Mouse (Mus musculus) spleen, postnatal 14 days (tissue): ENCODE results near the gene Tmc6.

Experiments
- DNase-seq, 2 experiments: peaks; one replicate each; pipeline ENCODE4 v3.0.0; 2021 to 2022; ENCODE audit warnings: low spot score in 2 of 2

Gene Tmc6

GRCm38 (mm10) chr11:117781199-117781821 lies 688 bp downstream of the Tmc6 start:
- DNase-seq = peak; percentile 57 to 73

GRCm38 (mm10) chr11:117780582-117781111 lies 1.4 kb downstream of the Tmc6 start:
- peak; percentile 87 to 90 for DNase-seq

GRCm38 (mm10) chr11:117780199-117780515 lies 1.8 kb downstream of the Tmc6 start:
- no peak for DNase-seq

GRCm38 (mm10) chr11:117779434-117780198 lies 2.4 kb downstream of the Tmc6 start:
- peak; percentile 60 to 64 for DNase-seq

- peak; percentile 40 to 49 for DNase-seq
Measured at GRCm38 (mm10) chr11:117778851-117779433, 3.1 kb downstream of the Tmc6 start.

- DNase-seq = no peak
Measured at GRCm38 (mm10) chr11:117778031-117778430, 4.0 kb downstream of the Tmc6 start.

GRCm38 (mm10) chr11:117777111-117777510 lies 4.9 kb downstream of the Tmc6 start:
- DNase-seq = no peak

GRCm38 (mm10) chr11:117776085-117776792 lies 5.8 kb downstream of the Tmc6 start:
- DNase-seq = no peak

GRCm38 (mm10) chr11:117775540-117775939 lies 6.5 kb downstream of the Tmc6 start:
- DNase-seq = no peak

GRCm38 (mm10) chr11:117774925-117775324 lies 7.1 kb downstream of the Tmc6 start:
- DNase-seq = no peak

GRCm38 (mm10) chr11:117772352-117772751 lies 9.6 kb downstream of the Tmc6 start:
- no peak for DNase-seq

- DNase-seq = no peak
Measured at GRCm38 (mm10) chr11:117770407-117770806, 11.6 kb downstream of the Tmc6 start.

GRCm38 (mm10) chr11:117769683-117770047 lies 12.3 kb downstream of the Tmc6 start:
- no peak for DNase-seq

- no peak for DNase-seq
Measured at GRCm38 (mm10) chr11:117768725-117769682, 13.0 kb downstream of the Tmc6 start.

GRCm38 (mm10) chr11:117766275-117766674 lies 15.7 kb downstream of the Tmc6 start:
- DNase-seq = no peak

- DNase-seq = no peak
Measured at GRCm38 (mm10) chr11:117765361-117765760, 16.6 kb downstream of the Tmc6 start.

- DNase-seq = no peak
Measured at GRCm38 (mm10) chr11:117764319-117764718, 17.7 kb downstream of the Tmc6 start.

- no peak for DNase-seq
Measured at GRCm38 (mm10) chr11:117762246-117762645, 19.8 kb downstream of the Tmc6 start.

GRCm38 (mm10) chr11:117761801-117762200 lies 20.2 kb downstream of the Tmc6 start:
- DNase-seq = no peak

- no peak for DNase-seq
Measured at GRCm38 (mm10) chr11:117760374-117761119, 21.5 kb downstream of the Tmc6 start.
